Mouse (Mus musculus) gastrocnemius, postnatal 36 days (tissue): ENCODE data around the gene Mical3. TPM values are rescaled to one million over a fixed set of nuclear protein-coding genes. Genes with fewer than 3 reads are reported as not detected.

Source experiments
- DNase-seq, 2 experiments: peaks; one replicate each; pipeline ENCODE4 v3.0.0; 2022
- intact Hi-C: fragments of 180-260 bp; cut with DNase I; formaldehyde crosslinking; loops from one replicate; pipeline ENCODE4 v1.15.1; 2025
- total RNA-seq, 2 experiments: library from RNA; stranded (reverse); gene quantifications; 2 replicates each; pipeline ENCODE4 v1.2.3; 2021

Gene Mical3
- total RNA-seq, 2 experiments from 2014 or later: 49.6 to 54.7 TPM

GRCm38 (mm10) chr6:121148360-121148759, 17.6 kb upstream of the Mical3 start:
- DNase-seq: no peak
- intact Hi-C loops: no loop called here

DNA sequence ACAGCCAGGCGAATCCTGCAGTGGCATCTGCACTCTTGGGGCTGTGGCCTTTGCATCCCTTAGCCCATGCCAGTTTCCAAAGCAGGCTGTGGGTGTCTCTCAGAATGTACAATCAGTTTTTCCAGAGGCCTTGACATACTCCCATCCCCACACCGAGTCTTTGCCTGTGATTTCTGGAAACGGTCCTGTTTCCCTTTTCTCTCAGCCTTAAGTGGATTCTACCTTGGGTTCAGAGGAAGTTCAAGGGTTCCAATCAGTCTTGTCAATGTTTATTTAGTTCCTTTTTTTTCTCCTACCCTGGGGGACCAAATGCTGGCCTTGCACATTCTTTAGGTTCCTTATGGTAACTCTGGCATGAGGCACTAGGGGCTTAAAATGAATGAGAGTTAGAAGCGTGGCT, 16.0 kb upstream of the Mical3 start:
- intact Hi-C loops: no loop called here
- no peak for DNase-seq

GRCm38 (mm10) chr6:121145906-121146305, 15.1 kb upstream of the Mical3 start:
- no peak for DNase-seq
- intact Hi-C loops: no loop called here

DNA sequence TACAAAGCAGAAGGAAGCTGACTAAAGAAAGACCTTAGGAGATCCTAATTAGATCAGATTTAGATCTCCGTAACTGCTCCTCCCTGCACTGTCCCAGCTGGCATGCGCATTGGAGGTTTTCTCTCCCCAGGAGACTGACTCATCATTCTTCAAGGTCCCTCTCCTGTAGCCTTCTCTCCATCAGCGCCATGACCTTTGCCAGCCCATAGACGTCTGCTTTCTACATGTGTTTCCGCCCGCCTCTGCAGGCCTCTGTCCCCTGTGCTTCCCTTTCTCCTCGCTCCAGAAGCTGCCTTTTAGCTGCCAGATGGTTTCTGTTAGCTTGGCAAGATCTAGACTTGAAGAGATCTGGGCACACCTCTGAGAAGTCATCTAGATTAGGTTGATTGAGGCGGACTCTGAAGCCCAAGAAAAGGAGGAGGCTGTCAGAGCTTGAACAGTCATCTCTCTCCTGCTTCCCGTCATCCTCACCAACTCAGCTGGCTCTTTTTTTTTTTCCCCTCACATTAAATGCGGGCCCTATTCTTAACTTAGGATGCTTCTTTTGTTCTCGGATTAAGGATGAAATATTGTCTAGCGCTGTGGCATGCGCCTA, 14.3 kb upstream of the Mical3 start:
- intact Hi-C loops: no loop called here
- no peak for DNase-seq

DNA sequence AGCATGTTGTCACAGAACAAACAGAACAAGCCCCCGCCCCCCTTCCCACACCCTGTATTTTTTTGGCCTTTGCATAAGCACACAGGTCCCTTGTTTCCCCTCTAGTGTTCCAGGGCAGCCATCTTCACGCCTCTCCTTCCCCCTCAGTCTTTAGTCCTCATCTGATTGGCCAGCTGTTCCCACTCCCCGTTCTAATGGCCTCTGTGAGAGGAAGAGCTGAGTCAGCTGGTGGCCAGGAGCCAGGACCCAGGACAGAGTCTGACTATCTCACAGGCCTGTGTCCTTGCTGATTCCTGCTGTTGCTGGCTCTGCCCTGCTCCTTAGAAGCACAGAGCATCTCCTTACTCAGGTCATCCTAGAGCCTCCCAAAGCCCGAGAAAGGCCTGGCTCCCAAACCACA, 13.3 kb upstream of the Mical3 start:
- intact Hi-C loops: no loop called here
- DNase-seq: peak; percentile 41 to 42

- intact Hi-C loops: no loop called here
- no peak for DNase-seq
These were observed 12.6 kb upstream of the Mical3 start for GRCm38 (mm10) chr6:121143439-121143838.

GRCm38 (mm10) chr6:121142298-121142697, 11.5 kb upstream of the Mical3 start:
- DNase-seq: no peak
- intact Hi-C loops: no loop called here

DNA sequence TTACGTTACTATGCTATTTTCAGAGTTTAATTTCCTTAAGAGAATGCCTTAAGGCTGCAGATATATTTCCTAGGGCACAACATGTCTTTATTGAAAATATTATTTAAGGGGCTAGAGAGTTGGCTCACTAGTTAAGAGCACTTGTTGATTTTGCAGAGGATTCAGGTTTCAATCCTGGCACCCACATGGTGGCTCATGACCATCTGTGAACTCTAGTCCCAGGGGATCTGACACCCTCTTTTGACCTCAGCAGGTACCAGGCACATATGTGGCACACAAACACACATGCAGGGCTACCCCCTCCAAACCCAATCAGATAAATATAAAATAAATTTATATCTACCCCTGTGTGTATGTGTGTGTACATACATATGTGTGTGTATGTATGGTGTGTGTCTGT, 8.5 kb upstream of the Mical3 start:
- intact Hi-C loops: no loop called here
- no peak for DNase-seq

- intact Hi-C loops: no loop called here
- DNase-seq: no peak
These were observed 7.7 kb upstream of the Mical3 start for GRCm38 (mm10) chr6:121138338-121139040.

DNA sequence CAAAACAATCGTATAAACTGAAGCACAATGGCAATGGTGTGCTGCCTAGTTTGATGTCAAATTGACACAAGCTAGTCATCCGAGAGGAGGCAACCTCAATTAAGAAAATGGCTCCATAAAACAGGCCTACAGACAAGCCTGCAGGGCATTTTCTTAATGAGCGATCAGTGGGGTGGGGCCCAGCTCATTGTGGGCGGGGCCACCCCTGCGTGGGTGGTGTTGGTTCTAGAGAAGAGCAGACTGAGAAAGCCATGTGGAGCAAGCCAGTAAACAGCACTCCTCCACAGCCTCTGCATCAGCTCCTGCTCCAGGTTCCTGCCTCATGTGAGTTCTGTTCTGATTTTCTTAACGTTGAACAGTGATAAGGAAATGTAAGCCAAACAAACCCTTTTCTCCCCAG, 6.4 kb upstream of the Mical3 start:
- no peak for DNase-seq
- intact Hi-C loops: loop anchor here (2.0 kb wide), 1 partner anchor 42 kb away; no protein-coding TSS in a partner anchor

DNA sequence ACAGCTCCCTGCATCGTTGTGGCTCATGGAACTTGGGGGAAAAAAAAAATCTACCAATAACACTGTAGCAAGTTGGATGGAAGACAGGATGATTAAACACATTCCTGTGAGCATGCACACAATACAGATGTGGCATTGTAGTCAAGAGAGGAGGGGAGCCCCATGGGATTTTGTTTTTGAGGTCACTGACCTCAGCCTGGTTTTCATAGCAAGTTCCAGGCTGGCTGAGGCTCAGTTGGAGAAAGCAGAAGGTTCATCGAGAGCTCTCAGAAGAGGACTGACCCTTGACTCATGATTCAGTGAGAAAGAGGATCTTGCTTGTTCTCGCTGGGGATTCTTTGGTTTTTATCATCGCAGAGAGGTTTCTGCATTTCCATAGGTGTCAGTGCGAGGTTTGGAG, 4.1 kb upstream of the Mical3 start:
- intact Hi-C loops: no loop called here
- no peak for DNase-seq

DNA sequence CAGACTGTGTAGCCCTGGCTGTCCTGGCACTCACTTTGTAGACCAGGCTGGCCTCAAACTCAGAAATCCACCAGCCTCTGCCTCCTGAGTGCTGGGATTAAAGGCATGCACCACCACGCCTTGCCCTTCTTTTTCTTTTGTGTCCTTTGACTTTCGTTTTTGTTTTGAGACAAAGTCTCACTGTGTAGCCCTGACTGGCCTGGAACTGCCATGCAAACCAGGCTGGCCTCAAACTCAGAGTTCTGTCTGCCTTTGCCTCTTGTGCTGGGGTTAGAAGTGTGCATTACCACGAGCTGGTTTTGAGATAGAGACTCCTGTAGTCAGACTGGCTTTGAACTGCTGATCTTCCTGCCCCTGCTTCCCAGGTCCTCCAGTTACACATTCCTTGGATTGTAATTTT, 3.5 kb upstream of the Mical3 start:
- intact Hi-C loops: no loop called here
- DNase-seq: no peak

DNA sequence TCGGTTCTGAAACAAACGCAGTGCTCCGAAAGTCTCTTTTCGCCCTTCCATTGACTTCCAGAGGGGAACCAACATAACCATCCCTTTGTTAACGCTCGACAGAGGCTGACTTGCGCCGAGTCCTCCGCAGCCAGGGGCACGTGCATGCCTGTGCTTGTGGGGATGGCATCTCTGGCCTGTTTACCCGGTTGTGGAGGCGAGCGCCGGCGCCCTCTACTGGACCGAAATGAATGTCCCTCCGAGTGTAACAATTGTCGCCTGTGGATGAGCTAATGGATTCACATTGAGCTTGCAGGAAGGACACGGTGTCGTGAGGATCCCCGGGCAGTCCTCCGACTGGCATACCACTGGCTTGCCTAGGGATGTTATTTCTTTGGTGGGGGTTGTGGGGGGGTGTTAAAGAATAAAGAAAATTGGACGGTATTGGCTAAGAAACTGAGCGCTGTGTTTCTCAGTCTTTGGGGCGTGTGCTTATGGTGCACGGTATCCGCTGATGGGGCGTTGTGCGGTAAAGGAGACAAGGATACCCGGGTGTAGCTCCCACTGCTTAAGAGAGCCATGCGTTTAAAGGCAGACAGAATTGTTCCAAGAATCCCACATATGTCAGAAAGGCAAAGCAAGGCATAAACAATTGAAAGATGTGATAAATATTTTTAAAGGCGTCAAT, 627 bp downstream of the Mical3 start:
- intact Hi-C loops: loop anchor here (1.0 to 2.0 kb wide), 2 partner anchors 48 to 157 kb away; no protein-coding TSS in a partner anchor
- DNase-seq: peak; percentile 74 to 81

DNA sequence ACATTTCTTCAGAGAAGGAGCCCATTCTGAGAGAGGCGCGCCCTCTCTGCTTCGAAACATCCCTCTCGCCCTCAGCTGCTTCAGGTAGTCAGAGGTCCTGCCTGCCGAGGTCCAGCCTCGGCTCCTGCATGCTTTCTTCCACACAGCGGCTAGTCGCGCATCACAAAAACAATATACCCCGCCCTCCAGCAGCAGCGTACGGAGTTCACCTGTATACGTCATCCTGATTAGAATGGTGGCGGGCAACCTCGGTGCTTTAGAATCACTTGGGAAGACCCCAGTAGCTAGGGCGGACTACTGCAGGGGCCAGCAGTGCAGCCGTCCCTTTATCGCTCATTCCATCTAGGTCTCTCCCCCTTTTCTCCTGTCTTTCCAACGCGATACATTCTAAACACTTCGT, 1.3 kb downstream of the Mical3 start:
- intact Hi-C loops: no loop called here
- DNase-seq: no peak

- no peak for DNase-seq
- intact Hi-C loops: no loop called here
These were observed 2.1 kb downstream of the Mical3 start for GRCm38 (mm10) chr6:121128736-121129135.

DNA sequence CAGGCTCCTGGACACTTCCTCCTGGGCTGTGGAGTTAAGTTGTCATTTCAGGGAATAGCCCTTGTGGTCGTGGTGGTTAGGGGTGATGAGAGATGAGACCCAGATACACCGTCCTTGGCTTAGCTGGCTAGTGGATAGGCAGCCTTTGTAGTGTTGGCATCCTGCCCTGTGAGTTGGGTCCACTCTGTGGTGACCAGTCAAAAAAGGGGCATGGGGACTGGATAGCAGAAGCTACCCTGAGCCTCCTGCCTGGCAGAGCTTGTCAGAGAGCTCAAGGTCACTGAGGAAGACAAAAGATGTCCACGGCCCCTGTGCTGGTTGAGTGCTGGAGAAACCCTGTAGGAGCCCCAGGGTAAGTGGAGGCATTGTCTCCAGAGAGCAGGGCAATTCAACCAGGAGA, 3.1 kb downstream of the Mical3 start:
- intact Hi-C loops: no loop called here
- DNase-seq: no peak

DNA sequence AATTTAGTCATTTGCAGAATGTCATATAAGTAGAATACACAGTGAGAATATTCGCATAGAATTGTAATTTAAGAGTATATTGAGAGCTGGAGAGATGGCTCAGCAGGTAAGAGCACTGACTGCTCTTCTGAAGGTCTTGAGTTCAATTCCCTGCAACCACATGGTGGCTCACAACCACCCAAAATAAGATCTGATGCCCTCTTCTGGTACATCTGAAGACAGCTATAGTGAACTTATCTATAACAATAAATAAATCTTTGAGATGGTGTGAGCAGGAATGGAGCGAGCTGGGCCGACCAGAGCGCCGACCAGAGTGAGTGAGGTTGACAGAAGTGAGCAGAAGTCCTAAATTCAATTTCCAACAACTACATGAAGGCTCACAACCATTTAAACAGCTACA, 4.6 kb downstream of the Mical3 start:
- DNase-seq: no peak
- intact Hi-C loops: no loop called here

DNA sequence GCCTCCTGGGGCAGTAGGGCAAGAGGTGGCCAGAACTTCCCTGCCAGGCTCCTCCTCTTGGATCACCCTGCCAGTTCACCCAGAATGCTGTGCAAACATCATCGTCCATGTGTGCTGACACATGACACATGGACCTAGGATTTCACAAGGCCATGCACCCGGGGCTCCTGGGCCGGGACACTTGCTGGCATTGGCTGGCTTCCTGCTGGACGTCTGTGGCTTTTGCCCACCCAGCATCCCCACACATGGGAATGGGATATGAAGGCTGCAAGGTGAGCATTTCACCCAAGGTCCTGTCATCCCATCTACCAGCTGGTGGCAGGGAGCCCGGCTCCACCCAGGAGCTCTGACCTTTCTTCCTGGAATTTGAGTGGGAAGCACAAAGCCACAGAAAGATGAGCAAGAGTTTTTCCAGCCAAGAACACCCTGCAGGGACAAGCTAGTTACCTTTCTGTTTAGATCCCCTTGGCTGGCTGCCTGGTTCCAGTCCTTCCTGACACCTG, 8.0 kb downstream of the Mical3 start:
- intact Hi-C loops: no loop called here
- no peak for DNase-seq

- intact Hi-C loops: no loop called here
- DNase-seq: no peak
These were observed 10.0 kb downstream of the Mical3 start for GRCm38 (mm10) chr6:121120776-121121175.

- no peak for DNase-seq
- intact Hi-C loops: no loop called here
These were observed 12.6 kb downstream of the Mical3 start for GRCm38 (mm10) chr6:121117971-121118755.

- no peak for DNase-seq
- intact Hi-C loops: no loop called here
These were observed 13.7 kb downstream of the Mical3 start for GRCm38 (mm10) chr6:121117142-121117541.
